Mouse (Mus musculus): ENCODE measurements around the gene Fahd1.

DNA sequence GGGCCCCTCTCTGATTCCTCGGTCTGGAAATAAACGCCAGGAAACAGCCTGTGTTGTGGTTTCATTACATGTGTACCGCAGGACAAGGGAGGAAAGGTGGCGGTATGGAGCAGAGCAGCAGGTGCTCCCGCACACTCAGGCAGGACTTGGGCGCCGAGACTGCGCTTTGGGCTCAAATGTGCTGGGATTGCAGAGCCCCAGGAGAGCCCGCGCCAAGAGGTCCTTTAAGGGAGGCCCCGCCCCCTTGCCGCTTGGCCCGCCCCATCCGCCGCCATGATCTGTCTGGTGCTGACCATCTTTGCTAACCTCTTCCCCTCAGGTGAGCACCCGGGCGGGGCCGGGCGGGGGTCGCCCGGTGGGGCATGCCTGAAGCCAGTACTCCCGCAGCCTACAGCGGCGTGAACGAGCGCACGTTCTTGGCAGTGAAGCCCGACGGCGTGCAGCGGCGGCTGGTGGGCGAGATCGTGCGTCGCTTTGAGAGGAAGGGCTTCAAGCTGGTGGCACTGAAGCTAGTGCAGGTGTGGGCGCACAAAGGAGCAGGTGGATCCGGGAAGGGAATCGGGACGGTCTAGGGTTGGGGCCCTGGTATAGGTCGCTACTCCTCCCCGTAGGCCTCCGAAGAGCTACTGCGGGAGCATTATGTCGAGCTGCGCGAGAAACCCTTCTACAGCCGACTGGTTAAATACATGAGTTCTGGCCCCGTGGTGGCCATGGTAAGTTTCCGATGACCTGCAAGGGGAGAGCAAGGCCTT lies 46.3 kb upstream of the Fahd1 start, which contains the start of gene Nme3:
- TF ChIP-seq POLR2A (IDR thresholded peaks at IDR 0.05; ENCODE audit: low read depth, low read length) (no peak), CTCF (IDR thresholded peaks at IDR 0.05; ENCODE audit: borderline replicate concordance, insufficient read depth, low read length) (peak; percentile 34; the same call in 1 of the 2 replicates)
